Comparison of ENCODE assay signal across 27 mouse cellular contexts in genomic region chr7:34698221-34698620, GRCm38 (mm10). TPM values are rescaled to one million over a fixed set of nuclear protein-coding genes. Genes with fewer than 3 reads are reported as not detected.
DNase-seq lines count a peak whose midpoint lies in the region; ATAC-seq and TF ChIP-seq lines count a peak whose summit lies in the region.
"Had no signal": no experiment of that assay in that cellular context is flagged by ENCODE, and none has a peak within 500 bp of the region (broad histone marks: within the 10 kb centered on the region; RNA-seq: fewer than 3 reads in every experiment).

No protein-coding gene starts in this region.

- peak; percentile 60; the same call in 1 of the 2 replicates for ATAC-seq in kidney, embryonic 14.5 days (ENCODE audit: low FRiP score, low TSS enrichment)
- no peak for ATAC-seq in kidney, postnatal 0 days (replicated peaks; ENCODE audit: low FRiP score, low read depth)
- 0 out of 2 replicates have a peak, but pooled peaks have one; percentile 38 for ATAC-seq in neural tube, embryonic 12.5 days (ENCODE audit: low FRiP score, low read depth)
- ATAC-seq in neural tube, embryonic 15.5 days (ENCODE audit: low FRiP score) = no peak
- ATAC-seq: forebrain, embryonic 15.5 days; Patski had no signal

- no peak for TF ChIP-seq CTCF in kidney, postnatal 0 days (IDR thresholded peaks at IDR 0.05; ENCODE audit: low read depth)
- no peak for TF ChIP-seq CTCF in kidney, adult 2 months (conservative IDR thresholded peaks at IDR 0.05; ENCODE audit: insufficient read depth, insufficient read length, low read depth, low read length)

- WGBS in kidney, embryonic 14.5 days = 18% methylated on average over 9 of the region's 9 CpGs
- WGBS in kidney, postnatal 0 days = 27% methylated on average over 9 of the region's 9 CpGs
- WGBS in kidney, adult 2 months = 41% methylated on average over 9 of the region's 9 CpGs
- 46% methylated on average over 9 of the region's 9 CpGs for WGBS in neural tube, embryonic 12.5 days
- WGBS in neural tube, embryonic 15.5 days = 40% methylated on average over 9 of the region's 9 CpGs

- H3K4me1 ChIP-seq in kidney, embryonic 14.5 days (ENCODE audit: control insufficient read depth, insufficient read depth, low read length) = no peaks in the 10 kb centered on the region
- H3K4me1 ChIP-seq in kidney, postnatal 0 days (replicated peaks; ENCODE audit: insufficient read depth, low read length) = no peaks in the 10 kb centered on the region
- no peaks in the 10 kb centered on the region for H3K4me1 ChIP-seq in kidney, adult 2 months (ENCODE audit: control insufficient read depth, insufficient read depth, low read length)
- peaks cover 14% of the 10 kb centered on the region for H3K4me1 ChIP-seq in neural tube, embryonic 12.5 days
- peaks cover 5% of the 10 kb centered on the region; the same call in 1 of the 2 replicates for H3K4me1 ChIP-seq in neural tube, embryonic 15.5 days
- H3K4me1 ChIP-seq: embryonic facial prominence, embryonic 13.5 days; heart, embryonic 12.5 days; heart, embryonic 15.5 days had no signal

- no peak overlapping the region for H3K4me3 ChIP-seq in kidney, embryonic 14.5 days (ENCODE audit: low read length)
- no peak overlapping the region for H3K4me3 ChIP-seq in kidney, postnatal 0 days (replicated peaks; ENCODE audit: low read depth, low read length)
- no peak overlapping the region for H3K4me3 ChIP-seq in kidney, adult 2 months (ENCODE audit: insufficient read depth, low read depth, low read length)
- H3K4me3 ChIP-seq in neural tube, embryonic 12.5 days = no peak overlapping the region
- no peak overlapping the region for H3K4me3 ChIP-seq in neural tube, embryonic 15.5 days (replicated peaks)
- H3K4me3 ChIP-seq: embryonic facial prominence, embryonic 13.5 days; erythroblast, embryonic 14.5 days; forebrain, embryonic 12.5 days; forebrain, embryonic 15.5 days; heart, embryonic 12.5 days; heart, embryonic 15.5 days; hindbrain, embryonic 10.5 days; hindbrain, embryonic 13.5 days had no signal

- H3K27ac ChIP-seq in kidney, embryonic 14.5 days (ENCODE audit: low read depth, low read length) = no peak overlapping the region
- no peak overlapping the region for H3K27ac ChIP-seq in kidney, postnatal 0 days
- H3K27ac ChIP-seq in kidney, adult 2 months (ENCODE audit: insufficient read depth, low read depth, low read length) = no peak overlapping the region
- H3K27ac ChIP-seq in neural tube, embryonic 12.5 days = no peak overlapping the region
- no peak overlapping the region for H3K27ac ChIP-seq in neural tube, embryonic 15.5 days (replicated peaks)
- H3K27ac ChIP-seq: embryonic facial prominence, embryonic 13.5 days; forebrain, embryonic 12.5 days; forebrain, embryonic 15.5 days; heart, embryonic 15.5 days; hindbrain, embryonic 10.5 days; hindbrain, embryonic 13.5 days had no signal

- H3K4me2 ChIP-seq in kidney, embryonic 14.5 days (replicated peaks; ENCODE audit: low read depth, low read length) = no peak overlapping the region
- no peak overlapping the region for H3K4me2 ChIP-seq in kidney, postnatal 0 days (ENCODE audit: low read length)
- H3K4me2 ChIP-seq in neural tube, embryonic 12.5 days (replicated peaks) = no peak overlapping the region
- no peak overlapping the region for H3K4me2 ChIP-seq in neural tube, embryonic 15.5 days
- H3K4me2 ChIP-seq: embryonic facial prominence, embryonic 13.5 days; forebrain, embryonic 12.5 days; forebrain, embryonic 15.5 days; heart, embryonic 12.5 days; heart, embryonic 15.5 days; hindbrain, embryonic 13.5 days had no signal

- H3K27me3 ChIP-seq in kidney, embryonic 14.5 days (ENCODE audit: control insufficient read depth, insufficient read depth, low read length) = no peaks in the 10 kb centered on the region
- no peaks in the 10 kb centered on the region for H3K27me3 ChIP-seq in kidney, postnatal 0 days (ENCODE audit: insufficient read depth, low read length)
- no peaks in the 10 kb centered on the region for H3K27me3 ChIP-seq in kidney, adult 2 months (replicated peaks; ENCODE audit: control insufficient read depth, insufficient read depth, low read length)
- H3K27me3 ChIP-seq in neural tube, embryonic 12.5 days (replicated peaks) = no peaks in the 10 kb centered on the region
- no peaks in the 10 kb centered on the region for H3K27me3 ChIP-seq in neural tube, embryonic 15.5 days (replicated peaks)
- H3K27me3 ChIP-seq: embryonic facial prominence, embryonic 13.5 days; forebrain, embryonic 12.5 days; forebrain, embryonic 15.5 days; hindbrain, embryonic 13.5 days; Patski had no signal

- TF ChIP-seq POLR2A in kidney, adult 2 months (IDR thresholded peaks at IDR 0.05; ENCODE audit: low read depth, low read length) = no peak

- H3K36me3 ChIP-seq in kidney, embryonic 14.5 days (ENCODE audit: control insufficient read depth, insufficient read depth, low read length) = no peaks in the 10 kb centered on the region
- H3K36me3 ChIP-seq in kidney, postnatal 0 days (ENCODE audit: insufficient read depth, low read length) = no peaks in the 10 kb centered on the region
- H3K36me3 ChIP-seq in kidney, adult 2 months (ENCODE audit: control insufficient read depth, insufficient read depth, low read length) = no peaks in the 10 kb centered on the region
- H3K36me3 ChIP-seq in neural tube, embryonic 12.5 days = no peaks in the 10 kb centered on the region
- H3K36me3 ChIP-seq in neural tube, embryonic 15.5 days = no peaks in the 10 kb centered on the region
- H3K36me3 ChIP-seq: embryonic facial prominence, embryonic 13.5 days; forebrain, embryonic 12.5 days; forebrain, embryonic 15.5 days; G1E; heart, embryonic 12.5 days; heart, embryonic 15.5 days; hindbrain, embryonic 10.5 days; hindbrain, embryonic 13.5 days had no signal

- no peak overlapping the region for H3K9ac ChIP-seq in kidney, embryonic 14.5 days (ENCODE audit: low read depth, low read length)
- no peak overlapping the region for H3K9ac ChIP-seq in kidney, postnatal 0 days (ENCODE audit: low read depth, low read length)
- H3K9ac ChIP-seq in neural tube, embryonic 12.5 days = no peak overlapping the region
- no peak overlapping the region for H3K9ac ChIP-seq in neural tube, embryonic 15.5 days (replicated peaks)
- H3K9ac ChIP-seq: embryonic facial prominence, embryonic 13.5 days; forebrain, embryonic 12.5 days; forebrain, embryonic 15.5 days; heart, embryonic 12.5 days; heart, embryonic 15.5 days; hindbrain, embryonic 13.5 days had no signal

- DNase-seq in kidney, adult 9 months = no peak
- DNase-seq in kidney, postnatal 0 days (ENCODE audit: low spot score) = peak; percentile 65
- DNase-seq in kidney, adult 2 months = no peak
- DNase-seq in urinary bladder, adult 18-20 months (ENCODE audit: low spot score in 2 of 2) = no peak
- DNase-seq: adrenal gland, postnatal 10 days; adrenal gland, postnatal 36 days; B cell, adult 2 months; cerebellum, adult 18-20 months; cerebellum, adult 9-10 months; cerebellum, postnatal 14 days; gastrocnemius, postnatal 25 days; heart, adult 18-20 months; heart, postnatal 10 days; heart, postnatal 36 days had no signal

- no peaks in the 10 kb centered on the region for H3K9me3 ChIP-seq in kidney, embryonic 14.5 days (ENCODE audit: control insufficient read depth, low read length)
- no peaks in the 10 kb centered on the region for H3K9me3 ChIP-seq in kidney, postnatal 0 days (replicated peaks; ENCODE audit: low read length)
- H3K9me3 ChIP-seq in neural tube, embryonic 12.5 days = no peaks in the 10 kb centered on the region
- H3K9me3 ChIP-seq in neural tube, embryonic 15.5 days (replicated peaks) = no peaks in the 10 kb centered on the region
- H3K9me3 ChIP-seq: embryonic facial prominence, embryonic 13.5 days; forebrain, embryonic 12.5 days; forebrain, embryonic 15.5 days; heart, embryonic 12.5 days; heart, embryonic 15.5 days; hindbrain, embryonic 10.5 days; hindbrain, embryonic 13.5 days had no signal

RNA-seq across cellular contexts. Expression of gene Kctd15, which starts 41.7 kb away (rescaled TPM):
- 15.7 and 28.7 TPM in 2 replicates for polyA plus RNA-seq in kidney, embryonic 14.5 days (2014; fragmentation: Nextera tagmentation; extraction: Ambion mirVana)
- 24.7 and 26.8 TPM in 2 replicates for polyA plus RNA-seq in kidney, postnatal 0 days (2015; fragmentation: Nextera tagmentation; extraction: Ambion mirVana)
- 18.3 and 19.8 TPM in 2 replicates for polyA plus RNA-seq in kidney, adult 2 months (2012; rRNA removed)
- 41.9 and 44.7 TPM in 2 replicates for polyA plus RNA-seq in neural tube, embryonic 12.5 days (2016; fragmentation: Nextera tagmentation; extraction: Ambion mirVana)
- polyA plus RNA-seq in neural tube, embryonic 15.5 days (2015; fragmentation: Nextera tagmentation; extraction: Ambion mirVana) = 26.0 and 26.9 TPM in 2 replicates
- polyA plus RNA-seq: erythroblast, embryonic 14.5 days; G1E had no signal

Comparison
In these comparisons a context has a peak if more than half of its experiments do, and no peak if none do; other contexts are left out.
1. ATAC-seq: peak in kidney, embryonic 14.5 days (single experiment) and neural tube, embryonic 12.5 days (single experiment); none in kidney, postnatal 0 days (single experiment) and neural tube, embryonic 15.5 days (single experiment).